Mouse (Mus musculus) testis, adult 2 months (tissue): Measurements from ENCODE around the gene Asic2.

Experiments
- CTCF ChIP-seq: fragments of 200-500 bp; IDR thresholded peaks from 2 replicates; pipeline ENCODE4 v1.5.1; 2012; ENCODE audit warnings: low read depth, mild to moderate bottlenecking, inconsistent platforms, low read length, moderate library complexity; ENCODE audit not compliant: control insufficient read depth, insufficient read depth, insufficient replicate concordance
- POLR2A ChIP-seq: fragments of 200-500 bp; IDR thresholded peaks from 2 replicates; pipeline ENCODE4 v1.6.1; 2012; ENCODE audit warnings: low read depth, mild to moderate bottlenecking, inconsistent platforms, low read length, moderate library complexity; ENCODE audit not compliant: control insufficient read depth

DNA sequence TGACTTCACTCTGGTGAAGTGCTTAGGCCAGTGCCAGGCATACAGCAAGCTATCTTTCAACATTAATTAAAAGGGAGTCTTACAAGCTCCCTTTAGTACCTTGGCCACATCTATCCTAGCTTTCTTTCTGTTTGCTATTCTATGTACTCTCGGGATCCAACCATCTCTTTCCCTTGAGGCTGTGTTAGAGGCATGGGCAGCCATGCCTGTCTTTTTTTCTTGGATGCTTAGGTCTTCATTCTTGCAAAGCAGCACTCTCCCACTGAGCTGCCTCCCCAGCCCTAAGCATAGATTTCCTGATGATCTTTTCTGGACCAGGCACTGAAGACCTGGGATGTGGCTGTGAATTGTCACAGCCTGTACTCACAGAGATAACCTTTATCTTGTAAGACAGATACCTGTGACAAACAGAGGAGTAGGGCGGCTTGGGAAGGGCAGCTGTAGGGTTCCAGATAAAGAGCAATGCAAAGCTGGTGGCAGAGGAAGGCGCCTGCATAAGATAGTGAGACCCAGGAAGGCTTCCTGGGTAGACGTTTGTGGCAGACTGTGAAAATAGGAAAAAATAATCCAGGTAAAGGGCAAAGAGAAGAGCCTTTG is 433.0 kb downstream of the Asic2 start:
- no peak for TF ChIP-seq POLR2A
- TF ChIP-seq CTCF, result no peak
